Mouse (Mus musculus): ENCODE measurements around the gene Naip2.

- TF ChIP-seq CTCF (IDR thresholded peaks at IDR 0.05; ENCODE audit: borderline replicate concordance, insufficient read depth, low read length) (no peak), POLR2A (IDR thresholded peaks at IDR 0.05; ENCODE audit: low read depth, low read length) (no peak)
Observed at GRCm38 (mm10) chr13:100123970-100124369, 77.9 kb downstream of the Naip2 start.

All from embryonic fibroblast, embryonic 13.5 days (primary cell).